Mouse (Mus musculus): Measurements from ENCODE around the gene Kbtbd2. TPM values are rescaled to one million over a fixed set of nuclear protein-coding genes. Genes with fewer than 3 reads are reported as not detected.

Gene Kbtbd2
- polyA plus RNA-seq, 1 experiment from 2014 or later: 27.7 TPM

DNA sequence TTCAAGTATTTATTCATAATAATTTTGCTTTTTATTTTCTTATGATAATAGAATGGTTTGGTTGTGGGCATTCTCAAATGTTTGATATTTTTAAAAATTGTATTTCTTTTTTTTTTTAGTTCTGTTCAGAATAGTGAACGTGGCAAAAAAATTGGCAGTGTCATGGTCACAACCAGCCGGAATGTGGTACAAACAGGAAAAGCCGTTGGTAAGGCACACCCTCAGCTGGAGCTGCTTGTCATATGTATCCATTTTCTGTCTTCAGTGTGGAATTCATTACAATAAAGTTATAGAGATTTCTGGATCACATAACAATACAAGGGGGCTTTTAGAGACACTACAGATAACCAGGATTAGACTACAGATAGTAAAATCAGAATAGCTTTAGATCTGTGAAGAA, 43.9 kb downstream of the Kbtbd2 start:
- in situ Hi-C loops (cut with MboI; ENCODE audit: low pct_unique_long_range_greater_than_20kb): no loop called here
- ATAC-seq: no peak
- DNase-seq (ENCODE audit: low read depth, low spot score): no peak
- ChIA-PET CTCF (interaction anchor here (1.3 to 1.6 kb wide), 3 partner anchors 18 to 32 kb away, joined by 3 to 6 read pairs (median 4); no protein-coding TSS in a partner anchor), POLR2A (no interaction called here)
- no peaks in the 10 kb centered on the region for H3K27me3 ChIP-seq
- no peak for TF ChIP-seq CTCF (IDR thresholded peaks at IDR 0.05)

DNA sequence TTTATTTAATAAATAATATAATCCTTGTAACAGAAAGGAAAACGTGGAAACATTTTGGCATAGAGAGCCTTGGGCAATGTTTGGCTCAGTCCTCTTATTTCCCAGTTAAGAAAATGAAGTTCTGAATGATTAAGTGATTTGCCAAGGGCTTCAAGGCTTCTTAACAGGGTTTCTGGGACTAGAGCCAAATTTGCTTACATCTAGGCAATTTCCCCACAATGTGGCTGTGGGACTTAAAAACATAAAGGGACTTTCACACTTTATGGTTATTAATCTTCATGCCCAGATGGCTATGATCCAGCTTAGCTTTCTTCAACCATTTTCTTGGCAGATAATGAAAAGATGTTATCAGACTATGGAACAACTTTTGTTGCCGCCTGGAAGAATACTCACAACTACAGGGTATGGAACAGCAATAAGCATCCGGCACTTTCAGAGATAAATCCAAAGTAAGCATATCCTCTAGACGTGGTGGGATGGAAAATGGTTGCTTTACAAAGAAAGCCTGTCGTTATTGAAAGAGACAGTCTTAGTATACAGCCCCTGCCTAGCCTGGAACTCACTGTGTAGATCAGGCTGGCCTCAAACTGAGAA, 51.6 kb downstream of the Kbtbd2 start:
- ChIA-PET CTCF (interaction anchor here (1.6 kb wide), 1 partner anchor 10 kb away, joined by 5 read pairs; no protein-coding TSS in a partner anchor), POLR2A (no interaction called here)
- no peak for ATAC-seq
- in situ Hi-C loops (cut with MboI; ENCODE audit: low pct_unique_long_range_greater_than_20kb): no loop called here
- peak; percentile 44 for DNase-seq (ENCODE audit: low read depth, low spot score)
- TF ChIP-seq CTCF (IDR thresholded peaks at IDR 0.05): no peak
- no peaks in the 10 kb centered on the region for H3K27me3 ChIP-seq

DNA sequence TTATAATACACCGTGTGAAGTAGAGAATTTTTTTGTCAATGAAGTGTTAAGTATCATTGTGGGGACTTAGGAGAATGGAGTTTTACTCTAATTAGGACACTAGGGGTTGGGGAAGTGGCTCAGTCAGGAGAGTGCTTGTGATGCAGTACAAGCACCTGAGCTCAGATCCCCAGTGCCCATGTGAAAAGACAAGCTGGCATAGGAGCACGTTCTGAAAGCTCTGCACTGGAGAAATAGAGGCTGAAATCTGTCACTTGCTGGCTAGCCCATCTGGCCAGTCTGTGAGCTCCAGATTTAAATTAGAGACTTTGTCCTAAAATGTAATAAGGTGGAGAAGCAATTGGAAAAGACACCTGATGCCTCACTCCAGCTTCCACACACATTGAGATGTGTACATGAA, 65.1 kb downstream of the Kbtbd2 start:
- ChIA-PET CTCF (interaction anchor here (0.8 to 1.7 kb wide), 5 partner anchors 10 to 18 kb away, joined by 3 to 7 read pairs (median 5); partner anchors contain the start of gene Avl9), POLR2A (no interaction called here)
- no peak for ATAC-seq
- TF ChIP-seq CTCF (IDR thresholded peaks at IDR 0.05): no peak
- H3K27me3 ChIP-seq: no peaks in the 10 kb centered on the region
- no peak for DNase-seq (ENCODE audit: low read depth, low spot score)
- in situ Hi-C loops (cut with MboI; ENCODE audit: low pct_unique_long_range_greater_than_20kb): no loop called here

Other genes with a start within 250 kb of the Kbtbd2 start
- gene Pde1c, start 228.7 kb downstream of the Kbtbd2 start, polyA plus RNA-seq (2021): not detected
- gene Lsm5, start 93.1 kb downstream of the Kbtbd2 start, polyA plus RNA-seq (2021): 43.5 TPM
- gene Avl9, start 82.9 kb downstream of the Kbtbd2 start, polyA plus RNA-seq (2021): 21.1 TPM
- gene Fkbp9, start 34.2 kb upstream of the Kbtbd2 start, polyA plus RNA-seq (2021): 169 TPM
- gene Nt5c3, start 126.1 kb upstream of the Kbtbd2 start, polyA plus RNA-seq (2021): 37.3 TPM
- 0.10 TPM for gene Vmn1r4, start 126.2 kb upstream of the Kbtbd2 start, polyA plus RNA-seq (2021)
- not detected for gene Vmn1r5, start 172.5 kb upstream of the Kbtbd2 start, polyA plus RNA-seq (2021)
- gene Vmn1r6, start 199.4 kb upstream of the Kbtbd2 start, polyA plus RNA-seq (2021): not detected
- not detected for gene Vmn1r7, start 227.5 kb upstream of the Kbtbd2 start, polyA plus RNA-seq (2021)
- not detected for gene Vmn1r8, start 234.5 kb upstream of the Kbtbd2 start, polyA plus RNA-seq (2021)

Data from Patski (cell line).